Mouse (Mus musculus): Measurements from ENCODE around the gene Serpina6.
A peak's percentile ranks its signal among the peaks of the same experiment; 100 is the strongest.

The Serpina6 gene

GRCm38 (mm10) chr12:103655123-103656044 is 1.6 kb downstream of the Serpina6 start:
- DNase-seq (ENCODE audit: low spot score in 2 of 2) = no peak

DNA sequence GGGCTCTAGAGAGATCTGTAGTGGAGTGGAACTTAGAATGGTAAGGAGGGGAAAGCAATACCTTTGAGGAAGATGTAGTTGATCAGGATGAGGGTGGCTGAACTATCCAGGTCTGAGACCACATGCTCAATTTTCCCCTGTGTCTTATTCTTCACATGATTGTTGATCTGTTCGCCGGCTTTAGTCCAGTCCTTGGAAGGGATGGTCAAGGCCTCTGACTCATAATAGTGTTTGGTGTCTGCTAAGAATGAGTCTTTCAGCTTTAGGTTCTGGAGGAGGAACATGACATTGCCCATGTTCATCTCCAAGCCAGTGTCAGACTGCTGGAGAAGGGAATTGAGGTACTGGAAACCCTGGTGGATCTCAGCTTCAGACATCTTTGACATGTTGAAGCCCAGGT is 3.2 kb downstream of the Serpina6 start:
- DNase-seq (ENCODE audit: low spot score in 2 of 2) = no peak

- no peak for DNase-seq (ENCODE audit: low spot score in 2 of 2)
Measured at GRCm38 (mm10) chr12:103646314-103646713, 10.7 kb downstream of the Serpina6 start.

DNA sequence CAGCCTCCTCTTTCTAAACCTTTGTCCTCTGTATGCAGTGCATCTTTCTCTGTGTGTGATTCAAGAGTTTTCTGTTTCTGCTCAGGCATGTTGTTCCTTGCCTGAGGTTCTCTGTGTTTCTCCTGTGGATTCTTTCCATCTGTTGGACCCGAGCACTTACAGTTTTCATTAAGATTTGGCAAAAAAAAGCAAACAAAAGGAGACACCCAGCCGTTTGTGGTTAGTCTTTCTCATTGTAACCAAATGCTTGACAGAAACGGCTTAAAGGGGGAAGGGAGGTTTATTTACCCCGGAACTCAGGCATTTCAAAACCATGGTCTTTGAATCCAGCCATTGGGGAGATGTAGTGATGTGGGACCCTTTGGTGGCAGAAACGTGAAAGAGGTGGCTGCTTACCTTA is 12.4 kb downstream of the Serpina6 start:
- DNase-seq (ENCODE audit: low spot score in 2 of 2) = no peak

DNA sequence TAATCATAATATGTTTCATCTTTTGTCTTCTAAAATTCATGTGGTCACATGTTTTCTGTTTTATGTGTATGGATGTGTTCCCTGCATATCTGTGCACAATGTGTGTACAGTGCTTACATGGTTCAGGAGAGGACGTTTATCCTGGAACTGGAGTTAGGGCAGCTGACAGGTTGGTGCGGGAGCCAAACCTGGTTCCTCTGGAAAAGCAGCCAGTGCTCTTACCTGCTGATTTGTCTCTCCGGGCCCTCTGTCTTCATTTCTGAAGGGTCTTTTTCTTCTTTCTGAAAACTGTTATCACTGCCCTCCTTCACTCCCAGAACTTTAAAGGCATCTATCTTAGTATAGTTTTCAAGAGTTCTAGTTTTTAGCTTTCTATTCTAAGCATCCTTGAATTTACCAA is 13.2 kb downstream of the Serpina6 start:
- DNase-seq (ENCODE audit: low spot score in 2 of 2) = no peak

- DNase-seq (ENCODE audit: low spot score in 2 of 2) = peak; percentile 84 to 90
Measured at GRCm38 (mm10) chr12:103643336-103643735, 13.7 kb downstream of the Serpina6 start.

DNA sequence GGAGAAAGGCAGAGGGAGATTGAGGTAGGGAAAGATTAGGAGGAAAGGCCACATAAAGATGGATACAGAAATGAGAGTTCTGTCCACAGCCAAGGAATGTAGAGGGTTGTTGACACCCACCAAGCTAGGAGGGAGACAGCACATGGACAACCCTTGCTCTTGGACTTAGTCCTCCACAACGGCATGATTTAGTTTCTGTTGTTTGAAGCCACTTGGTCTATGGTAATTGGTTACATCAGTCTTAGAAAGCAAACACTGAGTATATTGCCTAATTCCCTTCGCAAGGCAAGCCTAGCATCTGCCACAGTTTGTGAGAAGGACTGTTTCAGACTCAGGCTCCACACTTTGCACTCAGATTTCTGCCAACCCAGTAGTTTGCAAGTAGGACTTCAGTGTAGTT is 21.2 kb downstream of the Serpina6 start:
- no peak for DNase-seq (ENCODE audit: low spot score in 2 of 2)

GRCm38 (mm10) chr12:103634430-103634829 is 22.6 kb downstream of the Serpina6 start:
- DNase-seq (ENCODE audit: low spot score in 2 of 2) = no peak

DNA sequence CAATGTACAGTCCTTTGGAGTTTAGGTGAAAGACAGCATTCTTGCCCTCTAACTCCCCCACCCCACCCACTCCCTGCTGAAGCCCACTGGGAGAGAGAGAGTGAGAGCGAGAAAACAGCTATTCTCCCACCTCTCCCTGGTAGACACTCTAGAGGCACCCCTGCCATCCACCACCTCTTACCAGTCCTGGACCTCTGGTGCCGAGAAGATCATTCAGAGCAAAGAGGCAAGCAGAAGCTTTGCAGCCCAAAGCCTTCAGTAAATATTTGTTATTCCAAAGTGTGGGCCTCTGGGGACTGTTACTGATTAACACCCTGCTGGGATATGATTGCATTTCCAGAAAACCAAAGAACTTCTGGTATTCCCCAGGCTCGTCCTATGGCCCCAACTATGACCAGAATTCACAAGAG is 25.8 kb downstream of the Serpina6 start, which contains the start of gene Serpina10:
Serpina10 (minus strand) TSS at position 242 of the 410 bp plus-strand sequence.
- DNase-seq (ENCODE audit: low spot score in 2 of 2) = no peak

GRCm38 (mm10) chr12:103616860-103617261 is 40.2 kb downstream of the Serpina6 start:
- no peak for DNase-seq (ENCODE audit: low spot score in 2 of 2)

DNA sequence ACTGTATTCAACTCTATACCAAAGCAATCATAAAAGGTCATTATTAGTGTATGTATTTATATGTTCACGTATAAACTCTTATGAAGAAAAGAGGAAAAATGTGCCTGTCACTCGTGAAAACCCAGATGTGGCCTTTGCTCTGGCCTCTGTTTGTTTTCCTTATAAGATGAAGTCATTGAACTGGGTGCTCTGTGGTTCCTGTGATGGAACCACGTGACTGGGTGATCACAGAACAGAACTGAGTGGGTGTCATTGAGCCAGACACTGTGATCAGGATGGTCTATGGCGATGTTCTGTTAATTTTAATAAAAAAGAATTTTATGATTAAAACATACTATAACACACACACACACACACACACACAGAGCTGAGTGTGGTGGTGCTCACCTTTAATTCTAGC is 41.3 kb downstream of the Serpina6 start:
- DNase-seq (ENCODE audit: low spot score in 2 of 2) = no peak

DNA sequence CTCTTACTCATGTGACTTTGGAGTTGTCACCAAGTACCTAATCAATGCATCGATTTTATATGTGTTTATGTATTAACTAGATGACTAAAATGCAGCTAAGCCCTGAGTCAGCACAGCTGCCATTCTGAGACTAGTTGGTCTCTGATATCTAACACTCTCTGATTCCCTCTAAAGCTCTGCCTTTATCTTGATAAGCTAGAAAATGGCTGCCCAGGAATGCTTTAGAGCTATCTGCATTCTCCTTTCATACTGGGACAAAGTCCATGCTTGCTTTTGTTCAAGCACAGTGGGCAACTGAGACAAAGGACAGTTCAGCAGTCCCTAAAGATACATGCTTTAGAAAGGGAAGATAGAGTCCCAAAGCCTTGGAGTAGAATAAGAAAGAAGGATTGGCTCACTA is 41.9 kb downstream of the Serpina6 start:
- no peak for DNase-seq (ENCODE audit: low spot score in 2 of 2)

DNA sequence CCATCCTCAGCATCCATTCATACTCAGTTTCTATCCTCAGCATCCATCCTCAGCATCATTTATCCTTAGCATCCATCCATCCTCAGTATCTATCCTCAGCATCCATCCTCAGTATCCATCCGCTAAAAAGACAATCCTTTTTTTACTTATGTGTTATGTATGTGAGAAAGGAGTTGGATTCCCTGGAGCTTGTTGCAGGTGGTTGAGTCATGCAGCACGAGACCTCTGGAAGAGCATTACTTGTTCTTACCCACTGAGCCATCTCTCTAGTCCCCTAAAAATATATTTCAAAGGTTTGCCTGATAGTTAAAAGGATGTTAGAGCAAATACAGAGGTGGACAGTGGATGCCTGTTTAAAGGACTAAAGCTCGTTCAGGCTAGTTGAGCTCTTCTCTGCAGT is 55.2 kb downstream of the Serpina6 start:
- no peak for DNase-seq (ENCODE audit: low spot score in 2 of 2)

DNA sequence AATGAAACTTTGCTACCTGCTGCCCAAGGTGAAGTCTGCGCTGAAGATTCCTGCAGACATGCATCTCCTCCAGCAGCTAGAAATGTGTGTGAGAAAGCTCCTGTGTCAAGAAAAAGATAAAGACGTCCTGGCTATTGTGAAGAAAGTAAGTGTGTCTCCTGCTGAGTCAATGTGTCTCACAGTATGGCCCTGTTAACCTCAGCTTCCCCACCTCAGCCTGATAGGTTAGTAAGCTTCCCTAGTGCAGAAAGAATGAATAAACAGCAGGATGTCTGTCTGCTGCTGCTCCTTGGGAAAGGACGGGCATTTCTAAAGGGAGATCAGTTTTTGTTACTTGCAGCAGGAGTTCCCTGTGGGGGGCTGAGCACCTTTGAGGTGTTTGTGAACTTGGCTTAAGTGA is 56.6 kb downstream of the Serpina6 start:
- no peak for DNase-seq (ENCODE audit: low spot score in 2 of 2)

DNA sequence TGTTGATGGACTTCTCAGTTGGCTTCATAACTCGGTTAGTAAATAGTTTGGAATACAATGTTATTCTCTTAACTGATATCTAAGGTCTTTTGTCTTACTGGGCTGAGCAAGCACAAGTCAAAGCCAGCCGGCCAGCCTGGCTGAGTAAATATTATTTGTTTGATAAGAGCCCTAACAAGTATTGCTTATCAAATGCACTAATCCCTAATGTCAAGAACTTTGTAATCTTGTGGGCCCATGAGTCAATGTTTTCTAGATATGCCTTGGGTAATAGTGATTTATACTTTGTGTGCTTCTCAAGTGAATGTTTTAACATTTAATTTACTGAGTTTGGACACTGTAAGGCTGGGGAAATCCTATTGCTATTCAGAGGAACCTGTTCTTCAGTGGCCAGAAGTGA is 58.6 kb downstream of the Serpina6 start:
- DNase-seq (ENCODE audit: low spot score in 2 of 2) = no peak

Measured in right cerebral cortex, postnatal 10 days (tissue).